Mouse (Mus musculus) c-Kit-positive CD71-positive TER-119-positive erythroid progenitor cells, embryonic 14.5 days (primary cell): ENCODE results near the gene Chodl.

ENCODE experiments used
- DNase-seq: peaks from one replicate; pipeline ENCODE4 v3.0.0-alpha.2; 2013; ENCODE audit warnings: low spot score

Chodl gene

DNA sequence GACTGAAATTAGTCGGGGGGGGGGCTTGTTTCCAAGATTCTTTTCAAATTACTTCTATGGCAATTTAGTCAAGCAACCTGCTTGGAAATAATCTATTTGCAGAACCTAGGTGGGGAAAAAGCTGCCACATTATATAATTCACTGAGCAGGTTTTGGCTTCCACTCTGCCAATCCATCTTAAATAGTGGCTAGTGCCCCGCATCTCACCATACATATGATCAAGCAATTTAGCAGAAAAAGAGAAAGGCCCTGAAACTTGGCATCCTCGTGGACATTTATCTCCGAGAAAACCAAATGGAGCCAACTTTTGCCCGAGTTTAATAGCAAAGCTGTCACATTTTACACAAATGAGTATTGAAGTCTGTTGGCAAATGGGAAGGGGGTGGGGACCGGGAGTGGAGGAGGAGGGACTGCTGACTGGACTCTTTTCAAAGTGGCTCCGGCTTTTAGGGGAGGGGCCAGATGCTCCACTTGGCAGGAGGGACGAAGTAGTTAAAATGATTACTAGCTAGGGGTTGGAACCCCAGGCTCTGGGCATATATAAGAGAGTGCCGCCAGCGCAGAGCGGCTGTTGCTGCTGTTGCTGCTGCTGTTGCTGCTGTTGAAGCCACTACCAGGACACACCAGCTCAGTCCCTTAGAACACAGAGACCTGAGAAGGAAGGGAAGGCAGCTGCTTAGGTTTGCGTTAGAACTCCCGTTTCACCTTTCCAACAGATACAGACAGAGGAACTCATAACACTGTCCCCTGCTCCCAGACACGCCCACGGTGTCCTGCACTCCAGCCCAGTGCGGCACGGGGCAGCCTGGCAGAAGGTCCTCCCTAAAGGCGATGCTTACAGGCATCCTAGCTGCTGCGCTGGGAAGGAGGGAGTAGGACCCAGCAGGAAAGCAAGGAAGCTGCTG lies at the start of gene Chodl:
Gene Chodl, plus strand, starts transcription at position 567 of the 905 bp plus-strand sequence.
- DNase-seq = no peak

DNA sequence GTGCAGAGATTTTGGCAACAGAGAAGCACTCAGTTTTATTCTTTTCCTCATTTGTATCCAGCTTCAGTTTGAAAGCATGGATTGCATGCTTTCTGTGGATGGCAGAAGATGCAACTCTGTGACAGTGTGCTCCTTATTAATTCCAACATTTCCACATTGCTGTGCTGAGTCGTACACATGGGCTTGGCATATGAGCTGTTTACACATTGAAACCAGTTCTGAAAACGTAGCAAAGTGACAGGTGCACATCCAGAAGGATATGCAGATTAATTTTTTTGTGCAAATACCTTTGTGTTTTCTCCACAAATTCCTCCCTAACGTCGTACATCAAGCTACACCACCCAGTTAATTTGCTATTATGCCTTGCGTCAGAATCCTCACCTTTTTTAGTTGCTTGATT lies 8.1 kb upstream of the Chodl start:
- no peak for DNase-seq

DNA sequence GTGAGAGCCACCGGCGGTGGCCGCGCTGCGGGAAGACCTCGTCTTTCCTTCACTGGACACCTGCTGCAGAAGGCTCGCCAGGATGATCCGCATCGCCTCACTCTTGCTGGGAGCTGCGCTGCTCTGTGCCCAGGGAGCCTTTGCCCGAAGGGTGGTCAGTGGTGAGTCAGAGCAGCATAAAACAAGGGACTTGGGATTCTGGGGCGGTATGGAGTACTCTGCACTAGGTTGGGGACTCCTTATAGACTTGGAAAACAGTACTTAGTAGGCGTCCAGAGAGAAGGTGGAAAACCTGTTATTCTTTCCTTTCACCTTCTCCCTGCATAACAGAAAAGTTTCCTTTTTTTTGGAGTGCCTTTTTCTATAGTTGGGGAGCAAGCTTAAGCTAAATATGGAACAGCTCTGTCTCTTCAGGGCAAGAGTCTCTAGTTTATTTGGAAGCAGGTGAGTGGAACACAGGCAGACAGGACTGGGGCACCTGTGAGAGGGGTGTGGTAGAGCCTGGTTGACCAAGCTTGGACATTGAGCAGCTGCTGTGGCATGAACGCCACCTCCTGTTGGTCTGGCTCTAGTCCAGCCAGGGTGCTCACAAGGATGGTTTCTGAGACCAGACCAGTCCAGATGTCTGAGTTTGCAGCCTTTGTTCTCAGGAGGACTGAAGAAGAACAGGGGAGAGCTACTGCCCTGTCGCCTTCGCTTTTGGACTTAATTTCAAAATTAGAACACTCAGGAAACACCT lies 708 bp downstream of the Chodl start:
- DNase-seq = no peak

DNA sequence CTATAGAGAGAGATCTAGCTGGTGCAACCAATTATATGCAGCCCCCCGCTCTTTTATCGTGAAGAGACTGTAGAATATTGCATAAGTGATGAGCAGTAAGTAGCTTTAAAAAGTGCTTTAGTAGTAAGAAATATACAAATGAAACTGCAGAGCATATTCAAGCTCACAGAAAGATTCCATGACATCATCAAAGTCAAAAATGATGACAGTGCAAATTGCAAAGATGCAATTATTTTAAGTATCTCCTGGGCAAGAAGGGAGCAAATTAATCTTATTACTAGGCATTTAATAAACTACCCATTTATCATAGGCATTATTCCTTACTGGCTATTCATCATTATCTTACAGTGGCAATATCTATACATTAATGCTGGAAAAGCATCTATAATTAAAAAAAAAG lies 3.5 kb downstream of the Chodl start:
- DNase-seq = no peak

DNA sequence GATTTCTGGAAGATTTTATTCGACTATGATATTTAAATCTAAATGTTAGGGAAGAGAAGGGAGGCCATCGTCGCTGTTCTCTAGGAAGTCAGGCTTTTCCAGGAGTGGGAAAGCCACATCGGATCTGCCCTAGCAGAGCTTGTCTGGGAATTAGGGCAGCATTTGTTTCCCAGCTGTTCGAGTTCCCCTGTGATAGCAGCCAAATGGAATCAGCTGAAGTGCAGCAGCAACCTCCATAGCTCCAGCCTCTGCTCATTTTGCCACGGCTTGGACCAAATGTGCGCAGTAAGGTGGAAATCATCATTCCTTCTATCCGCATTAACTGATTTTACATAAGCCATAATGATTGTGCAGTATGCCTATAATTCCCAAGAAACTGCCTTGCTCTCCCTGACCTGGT lies 7.0 kb downstream of the Chodl start:
- DNase-seq = no peak

GRCm38 (mm10) chr16:78950359-78950758 lies 19.6 kb downstream of the Chodl start:
- DNase-seq = no peak

DNA sequence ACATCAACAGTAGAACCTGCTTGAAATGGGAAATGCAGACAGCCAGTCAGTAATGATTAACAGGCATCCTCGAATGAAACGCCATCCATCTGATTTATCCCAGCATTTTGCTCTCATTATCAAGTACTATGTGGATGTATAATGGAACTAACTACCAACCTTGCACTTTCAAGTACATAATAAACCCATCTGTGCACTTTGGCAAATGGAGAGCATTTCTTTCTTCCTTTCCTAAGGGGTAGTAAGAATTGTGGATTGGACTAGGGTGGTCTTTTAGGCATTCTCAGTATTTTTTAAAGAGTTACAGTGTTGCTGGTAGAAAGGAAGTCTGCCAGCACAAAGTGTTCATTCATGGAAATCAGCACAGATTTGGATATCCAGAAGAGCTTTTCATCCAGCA lies 26.7 kb downstream of the Chodl start:
- no peak for DNase-seq

DNA sequence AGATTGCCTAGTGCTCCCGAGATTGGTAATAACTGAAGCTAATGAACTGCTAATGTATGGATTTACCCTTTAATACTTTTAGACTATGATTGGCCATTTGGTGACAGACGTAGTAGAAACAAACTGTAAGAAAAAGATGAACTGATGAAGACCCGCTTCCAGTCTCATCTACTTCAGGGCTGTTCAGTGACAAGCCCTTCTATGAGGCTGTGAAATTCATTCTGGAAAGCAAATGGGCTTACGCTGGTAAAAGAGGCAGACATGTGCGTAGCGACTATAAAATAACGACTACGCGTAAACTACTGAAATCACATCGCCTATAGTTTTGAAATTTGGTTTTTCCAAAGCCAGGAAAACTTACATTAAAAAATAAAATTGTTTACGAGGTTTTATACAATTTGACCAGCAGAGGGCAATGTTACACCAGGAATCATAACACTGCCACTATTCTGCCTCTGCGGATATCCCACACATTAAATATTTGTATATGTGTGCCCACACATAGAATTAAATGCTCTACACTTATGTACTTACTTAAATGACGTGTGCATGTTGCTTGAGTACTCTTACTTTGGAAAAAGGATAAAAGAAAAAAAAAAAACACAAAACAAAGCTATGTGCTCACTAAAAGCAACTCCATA lies 38.5 kb downstream of the Chodl start:
- peak; percentile 0 for DNase-seq

GRCm38 (mm10) chr16:78974099-78974498 lies 43.4 kb downstream of the Chodl start:
- DNase-seq = no peak

DNA sequence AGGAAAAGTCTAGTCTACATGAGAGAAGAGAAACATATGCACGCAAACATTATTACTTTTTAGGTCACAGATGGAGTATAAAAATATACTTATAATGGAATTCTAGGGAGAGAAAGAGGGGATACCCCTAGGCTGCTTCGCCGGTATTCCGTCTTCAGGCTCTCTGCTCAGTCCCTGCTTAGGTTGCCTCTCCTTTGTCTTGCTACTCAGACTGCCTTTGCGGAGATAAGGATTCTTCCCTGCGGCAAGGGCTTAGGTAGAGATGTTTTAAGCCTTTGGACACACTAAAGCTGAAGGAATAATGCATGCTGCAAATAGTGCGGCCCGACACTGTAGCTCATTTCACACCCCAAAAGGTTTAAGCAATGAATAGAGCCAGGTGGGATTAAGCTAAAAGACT lies 45.6 kb downstream of the Chodl start:
- no peak for DNase-seq
